Mouse (Mus musculus) limb, embryonic 11.5 days (tissue): ENCODE measurements around the gene Olfr1042. TPM values are rescaled to one million over a fixed set of nuclear protein-coding genes. Genes with fewer than 3 reads are reported as not detected.
"Not testable (repeated sequence)": the region's sequence is repeated elsewhere in the genome, so short reads cannot be mapped to it uniquely, and the experiment has no call there.

Source experiments
- ATAC-seq: fragments of 200-750 bp; cut with Nextera tagmentation; 2 replicates; pipeline ENCODE4 v1.8.0; 2017; ENCODE audit warnings: low read depth; ENCODE audit not compliant: insufficient number of reproducible peaks, low FRiP score, low TSS enrichment
- DNase-seq: peaks from one replicate; pipeline ENCODE4 v3.0.0-alpha.2; 2015; ENCODE audit warnings: low spot score
- H3K27ac ChIP-seq: fragments of 300-500 bp; sonication (generic); replicated peaks from 2 replicates; pipeline ENCODE4 v1.5.1; 2014; ENCODE audit warnings: low read depth, mild to moderate bottlenecking, low read length
- H3K27me3 ChIP-seq: fragments of 300-500 bp; sonication (generic); 2 replicates; pipeline ENCODE4 v1.6.1; 2014; ENCODE audit warnings: mild to moderate bottlenecking, low read length, mixed read lengths; ENCODE audit not compliant: control insufficient read depth, insufficient read depth
- H3K36me3 ChIP-seq: fragments of 300-500 bp; sonication (generic); 2 replicates; pipeline ENCODE4 v1.6.1; 2014; ENCODE audit warnings: mild to moderate bottlenecking, low read length, moderate library complexity, mixed read lengths; ENCODE audit not compliant: control insufficient read depth, insufficient read depth
- H3K4me1 ChIP-seq: fragments of 300-500 bp; sonication (generic); 2 replicates; pipeline ENCODE4 v1.6.1; 2014; ENCODE audit warnings: low read length, mixed read lengths; ENCODE audit not compliant: control insufficient read depth, insufficient read depth
- H3K4me2 ChIP-seq: fragments of 300-500 bp; sonication (generic); 2 replicates; pipeline ENCODE4 v1.6.1; 2014; ENCODE audit warnings: low read depth, mild to moderate bottlenecking, moderate library complexity; ENCODE audit not compliant: severe bottlenecking
- H3K4me3 ChIP-seq: fragments of 300-500 bp; sonication (generic); 2 replicates; pipeline ENCODE4 v1.5.1; 2014; ENCODE audit warnings: low read depth, low read length
- H3K9ac ChIP-seq: fragments of 300-500 bp; sonication (generic); 2 replicates; pipeline ENCODE4 v1.6.1; 2014; ENCODE audit warnings: mild to moderate bottlenecking, low read length
- H3K9me3 ChIP-seq: fragments of 300-500 bp; sonication (generic); 2 replicates; pipeline ENCODE4 v1.6.1; 2016; ENCODE audit warnings: low read length; ENCODE audit not compliant: control insufficient read depth
- WGBS: fragments of 180-500 bp; shearing (Covaris S2); extraction: QIAGEN DNeasy Blood & Tissue Kit; methylation state at CpG from one replicate; pipeline ENCODE4 v1.1.7; 2014; 5-methylcytosine and 5-hydroxymethylcytosine counted together
- polyA plus RNA-seq: library from polyadenylated mRNA; unstranded; fragments of >200 nt; fragmentation: Nextera tagmentation; extraction: Ambion mirVana; gene quantifications from 2 replicates; pipeline ENCODE4 v1.2.1, GENCODE M21; 2014

Gene Olfr1042
- polyA plus RNA-seq, result not detected in 2 replicates

- Histone ChIP-seq H3K36me3 (no peaks in the 10 kb centered on the region), H3K4me1 (no peaks in the 10 kb centered on the region), H3K4me2 (no peak within 1 kb of the TSS), H3K4me3 (no peak within 1 kb of the TSS), H3K27me3 (no peaks in the 10 kb centered on the region), H3K9ac (no peak within 1 kb of the TSS), H3K9me3 (no peaks in the 10 kb centered on the region), H3K27ac (no peak within 1 kb of the TSS)
- 85% methylated on average over 2 of the region's 2 CpGs for WGBS
- ATAC-seq (no peak), DNase-seq (no peak)
Observed at GRCm38 (mm10) chr2:86161738-86162137, at the start of gene Olfr1042. Gene Olfr1042 (minus strand): TSS chr2:86161838.

GRCm38 (mm10) chr2:86202909-86203308 is 41.3 kb upstream of the Olfr1042 start, which contains the start of gene Olfr1045:
Gene Olfr1045 (minus strand): TSS chr2:86203009.
- no peak within 1 kb of the TSS for H3K9ac ChIP-seq
- ATAC-seq, result no peak
- no peak within 1 kb of the TSS for H3K4me2 ChIP-seq
- no peak for DNase-seq
- no peaks in the 10 kb centered on the region for H3K9me3 ChIP-seq
- H3K27me3 ChIP-seq, result no peaks in the 10 kb centered on the region
- H3K27ac ChIP-seq, result no peak within 1 kb of the TSS
- H3K4me1 ChIP-seq, result no peaks in the 10 kb centered on the region
- no peaks in the 10 kb centered on the region for H3K36me3 ChIP-seq
- H3K4me3 ChIP-seq, result no peak within 1 kb of the TSS

DNA sequence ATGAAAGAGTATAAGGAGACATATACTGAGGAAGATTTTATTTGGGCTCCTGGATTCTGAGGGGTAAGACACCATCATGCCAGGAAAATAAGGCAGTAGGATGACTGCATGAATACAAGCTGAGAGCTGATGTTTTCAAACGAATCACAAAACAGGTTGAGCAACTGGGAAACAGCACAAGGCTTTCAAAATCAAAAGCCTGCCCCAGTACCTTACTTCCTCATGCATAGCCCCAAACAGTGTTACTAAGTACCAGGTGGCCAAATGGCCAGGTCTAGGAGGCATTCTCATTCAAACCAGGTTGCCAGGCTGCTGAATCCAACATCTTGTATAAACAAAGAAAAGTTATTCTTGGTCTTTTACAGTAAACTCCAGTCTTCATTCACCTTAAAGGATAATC is 34.2 kb upstream of the Olfr1042 start:
- Histone ChIP-seq H3K4me1 (no peaks in the 10 kb centered on the region), H3K9ac (no peak overlapping the region), H3K4me3 (no peak overlapping the region), H3K36me3 (no peaks in the 10 kb centered on the region), H3K4me2 (no peak overlapping the region), H3K9me3 (no peaks in the 10 kb centered on the region), H3K27me3 (no peaks in the 10 kb centered on the region), H3K27ac (no peak overlapping the region)
- 67% methylated on average over 1 of the region's 1 CpGs for WGBS
- ATAC-seq (no peak), DNase-seq (no peak)

GRCm38 (mm10) chr2:86185583-86185982 is 23.9 kb upstream of the Olfr1042 start, which contains the start of gene Olfr52:
Gene Olfr52 (minus strand): TSS chr2:86185683.
- no peaks in the 10 kb centered on the region for H3K36me3 ChIP-seq
- ATAC-seq (no peak), DNase-seq (no peak)
- no peak within 1 kb of the TSS for H3K4me3 ChIP-seq
- no peaks in the 10 kb centered on the region for H3K27me3 ChIP-seq
- no peak within 1 kb of the TSS for H3K9ac ChIP-seq
- H3K4me2 ChIP-seq, result no peak within 1 kb of the TSS
- no peak within 1 kb of the TSS for H3K27ac ChIP-seq
- no peaks in the 10 kb centered on the region for H3K4me1 ChIP-seq
- H3K9me3 ChIP-seq, result no peaks in the 10 kb centered on the region

GRCm38 (mm10) chr2:86179950-86180349 is 18.3 kb upstream of the Olfr1042 start:
- DNase-seq (no peak), ATAC-seq (no peak)
- H3K9me3 ChIP-seq, result no peaks in the 10 kb centered on the region
- H3K4me2 ChIP-seq, result no peak overlapping the region
- H3K9ac ChIP-seq, result no peak overlapping the region
- H3K27ac ChIP-seq, result no peak overlapping the region
- WGBS, result 84% methylated on average over 3 of the region's 3 CpGs
- no peak overlapping the region for H3K4me3 ChIP-seq
- no peaks in the 10 kb centered on the region for H3K4me1 ChIP-seq
- H3K27me3 ChIP-seq, result no peaks in the 10 kb centered on the region
- no peaks in the 10 kb centered on the region for H3K36me3 ChIP-seq

DNA sequence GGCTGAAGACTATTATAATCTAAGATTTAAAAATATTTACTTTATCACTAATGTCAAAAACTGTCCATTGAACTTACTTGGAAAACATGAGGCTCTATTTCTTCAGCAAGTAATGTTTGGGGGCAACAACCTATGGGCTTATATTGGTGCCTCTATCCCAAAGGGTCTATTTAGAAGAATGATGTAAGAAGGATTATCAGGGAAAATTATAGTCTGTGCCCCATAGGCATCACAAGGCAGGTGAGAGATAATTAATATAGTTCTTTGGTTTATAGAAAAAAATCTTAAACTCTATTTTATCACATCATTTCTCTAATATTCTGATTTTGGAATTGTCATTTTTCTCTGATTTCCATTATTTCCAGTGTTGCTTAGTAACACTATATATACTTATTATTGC is 16.1 kb upstream of the Olfr1042 start, which contains the start of gene Olfr1044:
Gene Olfr1044 (minus strand): TSS at position 101 of the 400 bp plus-strand sequence.
- no peak within 1 kb of the TSS for H3K27ac ChIP-seq
- no peak within 1 kb of the TSS for H3K4me2 ChIP-seq
- no peaks in the 10 kb centered on the region for H3K36me3 ChIP-seq
- no peak for DNase-seq
- H3K9me3 ChIP-seq, result no peaks in the 10 kb centered on the region
- no peaks in the 10 kb centered on the region for H3K4me1 ChIP-seq
- no peak within 1 kb of the TSS for H3K4me3 ChIP-seq
- no peak within 1 kb of the TSS for H3K9ac ChIP-seq
- ATAC-seq, result no peak
- H3K27me3 ChIP-seq, result no peaks in the 10 kb centered on the region

- not testable (repeated sequence) for DNase-seq, H3K4me3 ChIP-seq, H3K27ac ChIP-seq, H3K9ac ChIP-seq, H3K4me2 ChIP-seq, H3K9me3 ChIP-seq, H3K4me1 ChIP-seq, H3K27me3 ChIP-seq, H3K36me3 ChIP-seq, ATAC-seq
- 88% methylated on average over 7 of the region's 7 CpGs for WGBS
Observed at GRCm38 (mm10) chr2:86175422-86175821, 13.8 kb upstream of the Olfr1042 start.

DNA sequence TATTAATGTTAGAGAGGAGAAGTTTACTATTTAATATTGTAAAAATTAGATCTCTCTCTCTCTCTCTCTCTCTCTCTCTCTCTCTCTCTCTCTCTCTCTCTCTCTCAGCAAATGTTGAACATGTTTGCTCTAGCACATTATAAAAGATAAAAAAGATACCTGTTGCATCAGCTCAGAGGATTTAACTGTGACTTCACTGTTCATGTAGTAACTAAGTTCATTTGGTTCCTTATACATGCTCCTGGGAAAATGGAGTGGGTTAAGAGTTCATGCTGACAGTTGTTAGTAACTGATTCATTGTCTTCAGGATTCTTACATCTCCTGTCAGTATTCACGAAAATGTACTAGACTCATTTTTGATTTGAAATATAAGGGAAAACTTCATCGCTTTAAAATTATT is 5.8 kb upstream of the Olfr1042 start, which contains the start of gene Olfr1043:
Gene Olfr1043 (minus strand): TSS at position 101 of the 400 bp plus-strand sequence.
- Histone ChIP-seq H3K4me2 (no peak within 1 kb of the TSS), H3K4me3 (no peak within 1 kb of the TSS), H3K27ac (no peak within 1 kb of the TSS), H3K9me3 (no peaks in the 10 kb centered on the region), H3K9ac (no peak within 1 kb of the TSS), H3K27me3 (no peaks in the 10 kb centered on the region), H3K36me3 (no peaks in the 10 kb centered on the region), H3K4me1 (no peaks in the 10 kb centered on the region)
- WGBS, result 93% methylated on average over 2 of the region's 2 CpGs
- DNase-seq (no peak), ATAC-seq (no peak)

DNA sequence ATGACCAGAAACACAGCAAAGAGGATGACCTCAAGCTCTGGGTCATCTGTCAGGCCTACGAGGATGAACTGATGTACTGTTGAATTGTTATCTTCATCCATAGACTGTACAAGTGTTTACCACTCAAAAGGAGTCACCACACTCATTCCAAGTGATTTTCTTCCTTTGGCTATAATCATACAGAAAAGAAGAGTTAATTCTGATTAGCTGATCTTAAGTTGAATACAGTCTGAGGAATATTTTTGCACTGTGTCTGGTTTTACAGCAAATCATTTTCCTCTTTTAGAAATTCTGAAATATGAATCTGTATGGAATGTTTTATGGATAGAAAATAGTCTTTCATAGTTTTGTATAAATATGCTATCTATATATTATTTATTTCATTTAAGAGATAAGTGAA is 15.0 kb downstream of the Olfr1042 start, which contains the start of gene Olfr1040:
Gene Olfr1040 (minus strand): TSS at position 101 of the 400 bp plus-strand sequence.
- Histone ChIP-seq H3K4me1 (no peaks in the 10 kb centered on the region), H3K36me3 (no peaks in the 10 kb centered on the region), H3K9me3 (no peaks in the 10 kb centered on the region), H3K9ac (no peak within 1 kb of the TSS), H3K27me3 (no peaks in the 10 kb centered on the region), H3K4me3 (no peak within 1 kb of the TSS), H3K27ac (no peak within 1 kb of the TSS), H3K4me2 (no peak within 1 kb of the TSS)
- no peak for DNase-seq
- WGBS, result 88% methylated on average over 1 of the region's 1 CpGs
- no peak for ATAC-seq
